In the genomic region with DNA sequence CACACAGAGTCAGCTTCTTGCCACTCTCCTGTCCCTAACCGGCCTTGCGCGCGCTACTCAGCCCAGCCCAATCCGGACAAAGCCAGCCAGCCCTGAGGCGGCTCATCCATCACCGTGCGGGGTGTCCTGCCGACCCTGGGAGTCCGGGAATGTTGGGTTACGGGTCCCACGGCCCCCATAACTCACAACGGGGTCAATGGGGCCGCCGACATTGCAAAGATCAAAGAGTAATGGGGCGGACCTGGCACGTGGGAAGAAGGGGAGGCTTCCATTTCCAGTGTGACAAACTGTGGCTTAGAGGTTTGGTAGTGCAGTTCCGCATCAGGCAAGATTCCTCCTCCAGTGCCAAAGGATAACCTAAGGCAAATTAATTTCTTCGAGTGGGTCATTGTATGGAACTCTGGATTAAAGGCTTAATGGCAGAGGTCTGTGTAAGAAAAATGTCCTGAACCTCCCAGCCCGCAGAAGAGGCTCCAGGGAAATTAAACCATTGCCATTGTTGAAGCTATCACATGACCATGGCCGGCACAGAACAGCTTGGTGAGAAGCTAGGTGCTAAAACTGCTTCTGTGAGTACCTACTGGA, we compare ENCODE assay signal across 9 mouse cellular contexts. TPM values are rescaled to one million over a fixed set of nuclear protein-coding genes. Genes with fewer than 3 reads are reported as not detected.
DNase-seq lines count a peak whose midpoint lies in the region; ATAC-seq and TF ChIP-seq lines count a peak whose summit lies in the region.
"Had no signal": no experiment of that assay in that cellular context is flagged by ENCODE, and none has a peak within 500 bp of the region (broad histone marks: within the 10 kb centered on the region; RNA-seq: fewer than 3 reads in every experiment).

No protein-coding gene starts in this region.

- peak; percentile 69 for ATAC-seq in forebrain, embryonic 12.5 days (ENCODE audit: low FRiP score)
- no peak for ATAC-seq in limb, embryonic 15.5 days (ENCODE audit: insufficient number of reproducible peaks, low FRiP score, low TSS enrichment, low read depth)
- no peak for ATAC-seq in inflammation-experienced regulatory T-cells, adult 6 months

- H3K36me3 ChIP-seq in E14TG2a.4 (ENCODE audit: insufficient read depth, low read length): no peaks in the 10 kb centered on the region
- no peaks in the 10 kb centered on the region for H3K36me3 ChIP-seq in forebrain, embryonic 12.5 days (replicated peaks)
- no peaks in the 10 kb centered on the region for H3K36me3 ChIP-seq in limb, embryonic 15.5 days

- TF ChIP-seq CTCF in E14TG2a.4 (conservative IDR thresholded peaks at IDR 0.05; ENCODE audit: low read length): no peak

- peaks cover 69% of the 10 kb centered on the region for H3K27me3 ChIP-seq in E14TG2a.4 (ENCODE audit: insufficient read depth, low read length)
- peaks cover 32% of the 10 kb centered on the region for H3K27me3 ChIP-seq in forebrain, embryonic 12.5 days
- H3K27me3 ChIP-seq in limb, embryonic 15.5 days: peaks cover 40% of the 10 kb centered on the region

- H3K27ac ChIP-seq in forebrain, embryonic 12.5 days: peak overlapping the region; percentile 96
- H3K27ac ChIP-seq in limb, embryonic 15.5 days: no peak overlapping the region

- H3K4me1 ChIP-seq in E14TG2a.4 (replicated peaks; ENCODE audit: low read depth, low read length): peaks cover 18% of the 10 kb centered on the region
- peaks cover 47% of the 10 kb centered on the region for H3K4me1 ChIP-seq in forebrain, embryonic 12.5 days
- H3K4me1 ChIP-seq in limb, embryonic 15.5 days: peaks cover 18% of the 10 kb centered on the region

- H3K4me2 ChIP-seq in forebrain, embryonic 12.5 days: peak overlapping the region; percentile 91
- peak overlapping the region; percentile 96 for H3K4me2 ChIP-seq in limb, embryonic 15.5 days

- H3K9me3 ChIP-seq in E14TG2a.4 (ENCODE audit: low read length): no peaks in the 10 kb centered on the region
- no peaks in the 10 kb centered on the region for H3K9me3 ChIP-seq in forebrain, embryonic 12.5 days
- no peaks in the 10 kb centered on the region for H3K9me3 ChIP-seq in limb, embryonic 15.5 days

- peak overlapping the region; percentile 83 for H3K4me3 ChIP-seq in E14TG2a.4 (replicated peaks; ENCODE audit: low read length)
- H3K4me3 ChIP-seq in forebrain, embryonic 12.5 days (replicated peaks): peak overlapping the region; percentile 81
- H3K4me3 ChIP-seq in limb, embryonic 15.5 days: peak overlapping the region; percentile 69

- WGBS in forebrain, embryonic 12.5 days: under 1% methylated on average over 21 of the region's 21 CpGs
- WGBS in limb, embryonic 15.5 days: 2% methylated on average over 21 of the region's 21 CpGs

- peak; percentile 55 to 62 for DNase-seq in cerebellum, postnatal 14 days
- DNase-seq in cerebellum, adult 11-12 months: no peak
- DNase-seq in urinary bladder, postnatal 36 days (ENCODE audit: low spot score in 2 of 2): no peak
- no peak for DNase-seq in ovary, postnatal 36 days (ENCODE audit: low spot score)
- DNase-seq: lung, postnatal 4 days had no signal

- H3K9ac ChIP-seq in forebrain, embryonic 12.5 days: peak overlapping the region; percentile 96
- H3K9ac ChIP-seq in limb, embryonic 15.5 days: peak overlapping the region; percentile 35; the same call in 1 of the 2 replicates

RNA-seq across cellular contexts. Expression of gene Draxin, which starts 1.1 kb away (rescaled TPM):
- 6.4 and 8.0 TPM in 2 replicates for polyA plus RNA-seq in forebrain, embryonic 12.5 days (2016; fragmentation: Nextera tagmentation; extraction: Ambion mirVana)
- polyA plus RNA-seq in limb, embryonic 15.5 days (2015; fragmentation: Nextera tagmentation; extraction: Ambion mirVana): 0.22 and 0.29 TPM in 2 replicates
- polyA plus RNA-seq in inflammation-experienced regulatory T-cells, adult 6 months (2017; shearing (Covaris generic)): not detected

RNA-seq across cellular contexts. Expression of gene Mad2l2, which starts 1.4 kb away (rescaled TPM):
- polyA plus RNA-seq in forebrain, embryonic 12.5 days (2016; fragmentation: Nextera tagmentation; extraction: Ambion mirVana): 76.1 and 81.6 TPM in 2 replicates
- 47.7 and 48.4 TPM in 2 replicates for polyA plus RNA-seq in limb, embryonic 15.5 days (2015; fragmentation: Nextera tagmentation; extraction: Ambion mirVana)
- 10 to 100 TPM; 36.3 to 49.1 (median 39.6) TPM for polyA plus RNA-seq in inflammation-experienced regulatory T-cells, adult 6 months (2017; shearing (Covaris generic))

RNA-seq across cellular contexts. Expression of gene Fbxo6, which starts 20.4 kb away (rescaled TPM):
- 14.9 and 16.4 TPM in 2 replicates for polyA plus RNA-seq in forebrain, embryonic 12.5 days (2016; fragmentation: Nextera tagmentation; extraction: Ambion mirVana)
- 18.0 and 20.8 TPM in 2 replicates for polyA plus RNA-seq in limb, embryonic 15.5 days (2015; fragmentation: Nextera tagmentation; extraction: Ambion mirVana)
- 10 to 100 TPM; 48.0 to 55.6 (median 52.6) TPM for polyA plus RNA-seq in inflammation-experienced regulatory T-cells, adult 6 months (2017; shearing (Covaris generic))

RNA-seq across cellular contexts. Expression of gene Fbxo44, which starts 28.7 kb away (rescaled TPM):
- 57.5 and 60.5 TPM in 2 replicates for polyA plus RNA-seq in forebrain, embryonic 12.5 days (2016; fragmentation: Nextera tagmentation; extraction: Ambion mirVana)
- polyA plus RNA-seq in limb, embryonic 15.5 days (2015; fragmentation: Nextera tagmentation; extraction: Ambion mirVana): 5.2 and 6.5 TPM in 2 replicates
- polyA plus RNA-seq in inflammation-experienced regulatory T-cells, adult 6 months (2017; shearing (Covaris generic)): 1 to 10 TPM in 2 of 3 experiments, under 1 TPM in 1; 0.44 to 4.3 (median 4.1) TPM

RNA-seq across cellular contexts. Expression of gene Fbxo2, which starts 28.8 kb away (rescaled TPM):
- 1.2 and 1.5 TPM in 2 replicates for polyA plus RNA-seq in forebrain, embryonic 12.5 days (2016; fragmentation: Nextera tagmentation; extraction: Ambion mirVana)
- 4.2 and 4.5 TPM in 2 replicates for polyA plus RNA-seq in limb, embryonic 15.5 days (2015; fragmentation: Nextera tagmentation; extraction: Ambion mirVana)
- polyA plus RNA-seq in inflammation-experienced regulatory T-cells, adult 6 months (2017; shearing (Covaris generic)): not detected

Comparison
In these comparisons a context has a peak if more than half of its experiments do, and no peak if none do; other contexts are left out.
1. DNase-seq: peak in cerebellum, postnatal 14 days (2 of 2); none in cerebellum, adult 11-12 months (single experiment), urinary bladder, postnatal 36 days (0 of 2) and ovary, postnatal 36 days (single experiment).
2. Peak in every context shown above with its lines, with median percentiles within 50 percentile points of each other: H3K4me3 ChIP-seq.